Mouse (Mus musculus) liver, embryonic 18 days (tissue): Measurements from ENCODE around the gene Vmn1r47. TPM values are rescaled to one million over a fixed set of nuclear protein-coding genes. Genes with fewer than 3 reads are reported as not detected.

ENCODE experiments used
- polyA plus RNA-seq: library from polyadenylated mRNA; depleted of rRNA; stranded (reverse); fragments of >200 nt; gene quantifications from 2 replicates; pipeline ENCODE4 v1.2.3, GENCODE M21; 2012; rRNA removed

Vmn1r47 gene
- not detected in 2 replicates for polyA plus RNA-seq

GRCm38 (mm10) chr6:90015847-90016246, at the start of gene Vmn1r47:
Gene Vmn1r47 (plus strand): TSS chr6:90016147.

GRCm38 (mm10) chr6:89969013-89969412, 46.9 kb upstream of the Vmn1r47 start, which contains the start of gene Vmn1r46:
Gene Vmn1r46 (plus strand): TSS chr6:89969313.

DNA sequence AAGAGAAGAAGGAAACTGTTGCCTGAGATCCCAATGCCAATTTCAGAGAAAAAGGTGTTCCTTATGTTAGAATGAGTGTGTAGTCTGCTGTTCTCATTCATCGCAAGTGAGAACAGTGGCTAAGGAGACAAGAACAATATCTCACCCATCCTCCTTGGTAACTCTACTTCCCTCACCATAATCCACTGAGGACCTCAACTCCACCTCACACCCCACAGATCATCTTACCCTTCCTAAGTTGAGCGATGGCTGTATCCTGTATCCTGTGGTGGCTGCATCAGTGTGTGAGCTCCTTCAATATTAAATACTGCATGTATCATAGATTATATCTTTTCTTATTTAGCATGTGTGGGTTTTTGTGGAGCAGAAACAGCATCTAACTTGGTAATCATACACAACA, 20.8 kb downstream of the Vmn1r47 start, which contains the start of gene Vmn1r48:
TSS of gene Vmn1r48 (minus strand) at position 101 of the 400 bp plus-strand sequence.

Other genes with a start within 250 kb of the Vmn1r47 start
- gene Vmn1r42, start 139.7 kb upstream of the Vmn1r47 start, polyA plus RNA-seq = not detected in 2 replicates
- not detected in 2 replicates for gene Vmn1r43, start 139.7 kb upstream of the Vmn1r47 start, polyA plus RNA-seq
- not detected in 2 replicates for gene Vmn1r44, start 132.5 kb upstream of the Vmn1r47 start, polyA plus RNA-seq
- not detected in 2 replicates for gene Vmn1r45, start 75.5 kb upstream of the Vmn1r47 start, polyA plus RNA-seq
- not detected in 2 replicates for gene Vmn1r46, start 46.8 kb upstream of the Vmn1r47 start, polyA plus RNA-seq
- not detected in 2 replicates for gene Vmn1r48, start 20.7 kb downstream of the Vmn1r47 start, polyA plus RNA-seq
- gene Vmn1r49, start 62.4 kb downstream of the Vmn1r47 start, polyA plus RNA-seq = not detected in 2 replicates
- not detected in 2 replicates for gene Vmn1r50, start 85.3 kb downstream of the Vmn1r47 start, polyA plus RNA-seq
- gene Vmn1r51, start 106.4 kb downstream of the Vmn1r47 start, polyA plus RNA-seq = not detected in 2 replicates
- not detected in 2 replicates for gene Vmn1r52, start 158.7 kb downstream of the Vmn1r47 start, polyA plus RNA-seq
- gene V1ra8, start 186.6 kb downstream of the Vmn1r47 start, polyA plus RNA-seq = not detected in 2 replicates
- gene Vmn1r53, start 208.3 kb downstream of the Vmn1r47 start, polyA plus RNA-seq = 0.04 and 0.13 TPM in 2 replicates
- gene Vmn1r54, start 230.2 kb downstream of the Vmn1r47 start, polyA plus RNA-seq = not detected in 2 replicates